Mouse (Mus musculus) liver, embryonic 14.5 days (tissue): ENCODE measurements around the gene Loxl3.

ENCODE experiments used
- CTCF ChIP-seq: IDR thresholded peaks from 2 replicates; pipeline ENCODE4 v1.5.1; 2016; ENCODE audit warnings: antibody characterized with exemption, low read depth, control low read depth
- EP300 ChIP-seq: IDR thresholded peaks from 2 replicates; pipeline ENCODE4 v1.6.1; 2016; ENCODE audit warnings: antibody characterized with exemption, low read depth

DNA sequence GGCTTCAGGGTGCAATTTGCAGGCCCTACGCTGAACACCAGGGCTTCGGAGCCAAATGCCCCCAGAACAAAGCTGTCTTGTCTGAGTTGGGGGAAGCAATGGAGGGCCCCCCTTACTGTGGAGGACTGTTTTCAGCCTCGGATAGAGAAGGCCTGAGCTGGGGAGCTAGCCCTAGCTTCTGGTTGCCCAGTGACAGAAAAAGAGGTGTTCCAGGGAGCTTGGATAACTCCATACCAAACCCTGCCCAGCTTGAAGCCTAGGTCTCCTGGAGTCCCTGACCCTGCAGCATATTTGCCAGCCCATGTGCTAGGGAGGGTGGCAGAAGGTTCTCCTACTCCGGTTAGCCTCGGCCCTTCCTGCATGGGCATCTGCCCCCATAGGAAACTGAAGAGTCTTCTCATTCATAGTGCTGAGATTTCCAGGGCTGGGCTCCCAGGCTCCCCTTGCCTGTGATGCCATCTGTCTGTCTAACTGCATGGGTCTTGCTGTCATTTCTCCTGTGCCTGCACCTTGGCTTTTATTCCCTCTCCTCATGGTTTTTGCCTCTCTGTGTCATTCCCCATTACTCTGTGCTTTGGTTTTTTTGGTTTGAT, 586 bp downstream of the Loxl3 start:
- TF ChIP-seq CTCF (no peak), EP300 (no peak)
